Mouse (Mus musculus) myocyte (in vitro differentiated cells): Measurements from ENCODE around the gene Gbx2.

Experiments used
- CEBPB ChIP-seq: IDR thresholded peaks from 2 replicates; pipeline ENCODE4 v1.6.1; 2011; ENCODE audit warnings: mild to moderate bottlenecking, moderate library complexity; ENCODE audit not compliant: poor library complexity, insufficient read depth, severe bottlenecking
- E2F4 ChIP-seq: IDR thresholded peaks from one replicate; pipeline ENCODE4 v1.6.1; 2011; ENCODE audit warnings: mild to moderate bottlenecking, control low read depth, moderate library complexity; ENCODE audit not compliant: insufficient read depth
- MAX ChIP-seq: IDR thresholded peaks from one replicate; pipeline ENCODE4 v1.6.1; 2011; ENCODE audit warnings: low read depth, mild to moderate bottlenecking, control low read depth
- MYOD1 ChIP-seq, 3 experiments: IDR thresholded peaks; one replicate each; pipeline ENCODE4 v1.6.1; 2011; ENCODE audit warnings: control low read depth in 2 of 3, low read depth in 2 of 3, mild to moderate bottlenecking in 2 of 3, moderate library complexity in 1 of 3; ENCODE audit not compliant: insufficient read length in 2 of 3, control insufficient read depth in 1 of 3
- MYOG ChIP-seq, 3 experiments: IDR thresholded peaks; one replicate each; pipeline ENCODE4 v1.6.1; 2011; ENCODE audit warnings: control low read depth in 2 of 3, low read depth in 2 of 3, mild to moderate bottlenecking in 2 of 3; ENCODE audit not compliant: insufficient read length in 2 of 3, control insufficient read depth in 1 of 3, insufficient read depth in 1 of 3
- POLR2A ChIP-seq: IDR thresholded peaks from one replicate; pipeline ENCODE4 v1.6.1; 2011; ENCODE audit warnings: low read depth, mild to moderate bottlenecking, control low read depth, moderate library complexity; ENCODE audit not compliant: insufficient read length
- POLR2AphosphoS2 ChIP-seq: IDR thresholded peaks from one replicate; pipeline ENCODE4 v1.6.1; 2011; ENCODE audit warnings: low read depth, control low read depth; ENCODE audit not compliant: insufficient read length
- REST ChIP-seq: IDR thresholded peaks from one replicate; pipeline ENCODE4 v1.6.1; 2011; ENCODE audit warnings: mild to moderate bottlenecking, control low read depth, moderate library complexity; ENCODE audit not compliant: insufficient read depth, insufficient read length
- SRF ChIP-seq: IDR thresholded peaks from one replicate; pipeline ENCODE4 v1.6.1; 2011; ENCODE audit warnings: low read depth; ENCODE audit not compliant: control insufficient read depth, insufficient read length
- TCF12 ChIP-seq: IDR thresholded peaks from one replicate; pipeline ENCODE4 v1.6.1; 2011; ENCODE audit warnings: mild to moderate bottlenecking, control low read depth; ENCODE audit not compliant: poor library complexity, insufficient read depth, severe bottlenecking
- TCF3 ChIP-seq: IDR thresholded peaks from one replicate; pipeline ENCODE4 v1.6.1; 2011; ENCODE audit warnings: low read depth, control low read depth; ENCODE audit not compliant: insufficient read length
- USF1 ChIP-seq: IDR thresholded peaks from one replicate; pipeline ENCODE4 v1.6.1; 2011; ENCODE audit warnings: low read depth, mild to moderate bottlenecking, control low read depth, moderate library complexity

GRCm38 (mm10) chr1:89942395-89942976 lies 11.5 kb upstream of the Gbx2 start:
- no peak for TF ChIP-seq TCF12
- no peak for TF ChIP-seq POLR2A
- no peak for TF ChIP-seq E2F4
- TF ChIP-seq SRF: no peak
- no peak for TF ChIP-seq MAX
- TF ChIP-seq MYOD1 (IDR thresholded peaks at IDR 0.05; ENCODE audit: control insufficient read depth in 1 of 3, insufficient read length in 2 of 3, low read depth in 2 of 3): no peak
- no peak for TF ChIP-seq POLR2AphosphoS2
- TF ChIP-seq USF1: no peak
- TF ChIP-seq CEBPB: no peak
- TF ChIP-seq MYOG (IDR thresholded peaks at IDR 0.05; ENCODE audit: control insufficient read depth in 1 of 3, insufficient read depth in 1 of 3, insufficient read length in 2 of 3, low read depth in 2 of 3): no peak
- no peak for TF ChIP-seq TCF3
- TF ChIP-seq REST: no peak
